Mouse (Mus musculus): ENCODE measurements at regions not wholly inside any gene's neighbourhood (a gene's known extent, or its start where the extent isn't known, plus 50 kb on each side); places are given as distances from the start of the nearest gene placed in this dataset.

- Histone ChIP-seq H3K36me3 (ENCODE audit: control insufficient read depth, insufficient read depth) (no peaks in the 10 kb centered on the region), H3K79me2 (ENCODE audit: control insufficient read depth, insufficient read depth) (no peaks in the 10 kb centered on the region), H3ac (ENCODE audit: control insufficient read depth, insufficient read length) (no peak overlapping the region), H3K4me2 (ENCODE audit: low read depth) (no peak overlapping the region), H3K4me3 (no peak overlapping the region), H3K27me3 (ENCODE audit: control insufficient read depth, insufficient read depth, insufficient read length) (no peaks in the 10 kb centered on the region)
- no peak for TF ChIP-seq TCF12 (IDR thresholded peaks at IDR 0.05; ENCODE audit: insufficient read depth, poor library complexity, severe bottlenecking)
- no peak for TF ChIP-seq POLR2AphosphoS2 (IDR thresholded peaks at IDR 0.05; ENCODE audit: insufficient read length, low read depth)
Observed at GRCm38 (mm10) chr9:115407901-115408470, 97.8 kb upstream of the Stt3b start.

DNA sequence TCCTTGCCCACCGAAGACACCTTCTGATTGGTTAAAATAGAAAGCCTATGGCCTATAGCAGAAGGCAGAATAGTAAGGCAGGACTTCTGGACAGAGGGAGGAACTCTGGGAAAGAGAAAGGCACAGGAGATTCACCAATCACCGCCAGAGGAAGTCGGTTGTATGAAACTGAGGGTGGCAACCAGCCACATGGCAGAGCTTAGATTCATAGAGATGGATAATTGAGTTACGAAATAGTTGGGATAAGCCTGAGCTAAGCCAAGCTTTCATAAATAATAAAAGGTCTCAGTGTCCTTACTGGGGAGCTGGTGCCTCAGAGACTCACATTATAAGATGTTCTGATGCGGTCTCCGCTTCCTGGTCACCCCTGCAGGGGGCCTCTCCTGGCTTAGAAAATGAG, 98.7 kb upstream of the Stt3b start:
- H3K4me2 ChIP-seq (ENCODE audit: low read depth): no peak overlapping the region
- H3K4me3 ChIP-seq: no peak overlapping the region
- no peaks in the 10 kb centered on the region for H3K79me2 ChIP-seq (ENCODE audit: control insufficient read depth, insufficient read depth)
- H3ac ChIP-seq (ENCODE audit: control insufficient read depth, insufficient read length): no peak overlapping the region
- no peaks in the 10 kb centered on the region for H3K27me3 ChIP-seq (ENCODE audit: control insufficient read depth, insufficient read depth, insufficient read length)
- H3K36me3 ChIP-seq (ENCODE audit: control insufficient read depth, insufficient read depth): no peaks in the 10 kb centered on the region
- TF ChIP-seq TCF3 (IDR thresholded peaks at IDR 0.05; ENCODE audit: insufficient read length, low read depth) (no peak), CEBPB (IDR thresholded peaks at IDR 0.05; ENCODE audit: insufficient read depth, poor library complexity, severe bottlenecking) (no peak), MAX (IDR thresholded peaks at IDR 0.05; ENCODE audit: low read depth) (no peak), USF1 (IDR thresholded peaks at IDR 0.05; ENCODE audit: low read depth) (no peak), POLR2AphosphoS2 (IDR thresholded peaks at IDR 0.05; ENCODE audit: insufficient read length, low read depth) (no peak), REST (IDR thresholded peaks at IDR 0.05; ENCODE audit: insufficient read depth, insufficient read length) (no peak), SRF (IDR thresholded peaks at IDR 0.05; ENCODE audit: control insufficient read depth, insufficient read length, low read depth) (no peak), E2F4 (IDR thresholded peaks at IDR 0.05; ENCODE audit: insufficient read depth) (no peak), MYOG (IDR thresholded peaks at IDR 0.05; ENCODE audit: control insufficient read depth in 1 of 3, insufficient read depth in 1 of 3, insufficient read length in 2 of 3, low read depth in 2 of 3) (no peak), TCF12 (IDR thresholded peaks at IDR 0.05; ENCODE audit: insufficient read depth, poor library complexity, severe bottlenecking) (no peak), POLR2A (IDR thresholded peaks at IDR 0.05; ENCODE audit: insufficient read length, low read depth) (no peak), MYOD1 (IDR thresholded peaks at IDR 0.05; ENCODE audit: control insufficient read depth in 1 of 3, insufficient read length in 2 of 3, low read depth in 2 of 3) (no peak)

GRCm38 (mm10) chr9:115414190-115414589, 104.0 kb upstream of the Stt3b start:
- H3ac ChIP-seq (ENCODE audit: control insufficient read depth, insufficient read length): no peak overlapping the region
- TF ChIP-seq MYOG (IDR thresholded peaks at IDR 0.05; ENCODE audit: control insufficient read depth in 1 of 3, insufficient read depth in 1 of 3, insufficient read length in 2 of 3, low read depth in 2 of 3) (no peak), MAX (IDR thresholded peaks at IDR 0.05; ENCODE audit: low read depth) (no peak), POLR2A (IDR thresholded peaks at IDR 0.05; ENCODE audit: insufficient read length, low read depth) (no peak), CEBPB (IDR thresholded peaks at IDR 0.05; ENCODE audit: insufficient read depth, poor library complexity, severe bottlenecking) (no peak), TCF3 (IDR thresholded peaks at IDR 0.05; ENCODE audit: insufficient read length, low read depth) (no peak), SRF (IDR thresholded peaks at IDR 0.05; ENCODE audit: control insufficient read depth, insufficient read length, low read depth) (no peak), POLR2AphosphoS2 (IDR thresholded peaks at IDR 0.05; ENCODE audit: insufficient read length, low read depth) (no peak), MYOD1 (IDR thresholded peaks at IDR 0.05; ENCODE audit: control insufficient read depth in 1 of 3, insufficient read length in 2 of 3, low read depth in 2 of 3) (no peak), REST (IDR thresholded peaks at IDR 0.05; ENCODE audit: insufficient read depth, insufficient read length) (no peak), TCF12 (IDR thresholded peaks at IDR 0.05; ENCODE audit: insufficient read depth, poor library complexity, severe bottlenecking) (no peak), USF1 (IDR thresholded peaks at IDR 0.05; ENCODE audit: low read depth) (no peak), E2F4 (IDR thresholded peaks at IDR 0.05; ENCODE audit: insufficient read depth) (no peak)
- H3K4me3 ChIP-seq: no peak overlapping the region
- no peaks in the 10 kb centered on the region for H3K27me3 ChIP-seq (ENCODE audit: control insufficient read depth, insufficient read depth, insufficient read length)
- no peaks in the 10 kb centered on the region for H3K79me2 ChIP-seq (ENCODE audit: control insufficient read depth, insufficient read depth)
- no peaks in the 10 kb centered on the region for H3K36me3 ChIP-seq (ENCODE audit: control insufficient read depth, insufficient read depth)
- no peak overlapping the region for H3K4me2 ChIP-seq (ENCODE audit: low read depth)

DNA sequence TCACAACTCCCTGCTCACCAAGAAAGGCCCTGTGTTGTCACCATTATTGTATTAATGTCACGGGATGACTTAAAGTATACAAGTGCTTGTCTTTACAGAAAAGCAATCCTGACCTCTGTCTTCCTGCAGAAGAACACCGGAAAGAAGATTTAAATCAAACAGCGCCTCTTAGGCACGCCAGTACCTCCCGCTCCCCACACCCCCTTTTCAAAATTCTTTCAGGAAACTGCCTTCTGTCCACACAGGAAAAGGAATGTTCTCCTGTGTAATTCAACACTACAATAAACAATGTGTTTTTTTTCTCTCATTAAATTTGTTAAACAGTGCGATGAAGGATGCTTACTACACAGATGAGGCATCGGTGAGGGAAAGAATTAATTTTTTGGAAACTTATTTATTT, 112.6 kb upstream of the Stt3b start:
- H3K4me3 ChIP-seq: no peak overlapping the region
- no peak overlapping the region for H3K4me2 ChIP-seq (ENCODE audit: low read depth)
- no peaks in the 10 kb centered on the region for H3K36me3 ChIP-seq (ENCODE audit: control insufficient read depth, insufficient read depth)
- TF ChIP-seq MYOD1 (IDR thresholded peaks at IDR 0.05; ENCODE audit: control insufficient read depth in 1 of 3, insufficient read length in 2 of 3, low read depth in 2 of 3) (no peak), TCF3 (IDR thresholded peaks at IDR 0.05; ENCODE audit: insufficient read length, low read depth) (no peak), CEBPB (IDR thresholded peaks at IDR 0.05; ENCODE audit: insufficient read depth, poor library complexity, severe bottlenecking) (no peak), POLR2A (IDR thresholded peaks at IDR 0.05; ENCODE audit: insufficient read length, low read depth) (no peak), REST (IDR thresholded peaks at IDR 0.05; ENCODE audit: insufficient read depth, insufficient read length) (no peak), POLR2AphosphoS2 (IDR thresholded peaks at IDR 0.05; ENCODE audit: insufficient read length, low read depth) (no peak), USF1 (IDR thresholded peaks at IDR 0.05; ENCODE audit: low read depth) (no peak), TCF12 (IDR thresholded peaks at IDR 0.05; ENCODE audit: insufficient read depth, poor library complexity, severe bottlenecking) (no peak), E2F4 (IDR thresholded peaks at IDR 0.05; ENCODE audit: insufficient read depth) (no peak), MYOG (IDR thresholded peaks at IDR 0.05; ENCODE audit: control insufficient read depth in 1 of 3, insufficient read depth in 1 of 3, insufficient read length in 2 of 3, low read depth in 2 of 3) (no peak), MAX (IDR thresholded peaks at IDR 0.05; ENCODE audit: low read depth) (no peak), SRF (IDR thresholded peaks at IDR 0.05; ENCODE audit: control insufficient read depth, insufficient read length, low read depth) (no peak)
- no peaks in the 10 kb centered on the region for H3K79me2 ChIP-seq (ENCODE audit: control insufficient read depth, insufficient read depth)
- H3K27me3 ChIP-seq (ENCODE audit: control insufficient read depth, insufficient read depth, insufficient read length): no peaks in the 10 kb centered on the region
- no peak overlapping the region for H3ac ChIP-seq (ENCODE audit: control insufficient read depth, insufficient read length)

- Histone ChIP-seq H3ac (ENCODE audit: control insufficient read depth, insufficient read length) (no peak overlapping the region), H3K27me3 (ENCODE audit: control insufficient read depth, insufficient read depth, insufficient read length) (no peaks in the 10 kb centered on the region), H3K36me3 (ENCODE audit: control insufficient read depth, insufficient read depth) (no peaks in the 10 kb centered on the region), H3K4me2 (ENCODE audit: low read depth) (no peak overlapping the region), H3K79me2 (ENCODE audit: control insufficient read depth, insufficient read depth) (no peaks in the 10 kb centered on the region), H3K4me3 (no peak overlapping the region)
- no peak for TF ChIP-seq POLR2AphosphoS2 (IDR thresholded peaks at IDR 0.05; ENCODE audit: insufficient read length, low read depth)
- TF ChIP-seq SRF (IDR thresholded peaks at IDR 0.05; ENCODE audit: control insufficient read depth, insufficient read length, low read depth): no peak
Observed at GRCm38 (mm10) chr9:115426682-115427081, 116.5 kb upstream of the Stt3b start.

Data from myocyte (in vitro differentiated cells).